Mouse (Mus musculus) brown adipose tissue, adult 24 weeks (tissue): Measurements from ENCODE around the gene Fos. TPM values are rescaled to one million over a fixed set of nuclear protein-coding genes. Genes with fewer than 3 reads are reported as not detected.
A peak's percentile ranks its signal among the peaks of the same experiment; 100 is the strongest.

Experiments used
- H3K27ac ChIP-seq: fragments of 200-500 bp; replicated peaks from 2 replicates; pipeline ENCODE4 v1.5.1; 2012; ENCODE audit warnings: low read depth, mild to moderate bottlenecking, low read length
- H3K4me1 ChIP-seq: fragments of 200-500 bp; 2 replicates; pipeline ENCODE4 v1.6.1; 2012; ENCODE audit warnings: low read length, mixed read lengths; ENCODE audit not compliant: control insufficient read depth, insufficient read depth, insufficient read length
- H3K4me3 ChIP-seq: fragments of 200-500 bp; 2 replicates; pipeline ENCODE4 v1.5.1; 2012; ENCODE audit warnings: low read depth, mild to moderate bottlenecking, low read length, moderate library complexity; ENCODE audit not compliant: insufficient read depth
- polyA plus RNA-seq: library from polyadenylated mRNA; stranded (reverse); fragments of >200 nt; gene quantifications from 2 replicates; pipeline ENCODE4 v1.2.4, GENCODE M21; 2012; ENCODE audit not compliant: missing spikeins, insufficient read depth, insufficient read length

Fos gene
- 10.7 and 154 TPM in 2 replicates for polyA plus RNA-seq

GRCm38 (mm10) chr12:85473481-85474297 lies at the start of gene Fos:
Gene Fos (plus strand): TSS chr12:85473890.
- H3K4me3 ChIP-seq, result peak within 1 kb of the TSS; percentile 91
- H3K27ac ChIP-seq, result peak within 1 kb of the TSS; percentile 100
- 0 out of 2 replicates have a peak, but pooled peaks cover 3% of the 10 kb centered on the region for H3K4me1 ChIP-seq

GRCm38 (mm10) chr12:85425721-85426120 lies 48.0 kb upstream of the Fos start:
- Histone ChIP-seq H3K4me1 (peaks cover 7% of the 10 kb centered on the region), H3K4me3 (no peak overlapping the region), H3K27ac (no peak overlapping the region)

GRCm38 (mm10) chr12:85426126-85426525 lies 47.6 kb upstream of the Fos start:
- Histone ChIP-seq H3K4me1 (peaks cover 7% of the 10 kb centered on the region), H3K4me3 (no peak overlapping the region), H3K27ac (no peak overlapping the region)

- Histone ChIP-seq H3K4me1 (peaks cover 7% of the 10 kb centered on the region), H3K4me3 (no peak overlapping the region), H3K27ac (no peak overlapping the region)
These were observed 45.9 kb upstream of the Fos start for GRCm38 (mm10) chr12:85427802-85428201.

GRCm38 (mm10) chr12:85429999-85430398 lies 43.7 kb upstream of the Fos start:
- Histone ChIP-seq H3K27ac (no peak overlapping the region), H3K4me3 (no peak overlapping the region), H3K4me1 (peaks cover 3% of the 10 kb centered on the region; the same call in 1 of the 2 replicates)

GRCm38 (mm10) chr12:85430434-85430833 lies 43.3 kb upstream of the Fos start:
- H3K4me1 ChIP-seq, result peaks cover 3% of the 10 kb centered on the region; the same call in 1 of the 2 replicates
- no peak overlapping the region for H3K27ac ChIP-seq
- no peak overlapping the region for H3K4me3 ChIP-seq

GRCm38 (mm10) chr12:85433850-85434249 lies 39.8 kb upstream of the Fos start:
- H3K27ac ChIP-seq, result no peak overlapping the region
- peaks cover 6% of the 10 kb centered on the region; the same call in 1 of the 2 replicates for H3K4me1 ChIP-seq
- H3K4me3 ChIP-seq, result no peak overlapping the region

- Histone ChIP-seq H3K4me1 (peaks cover 6% of the 10 kb centered on the region; the same call in 1 of the 2 replicates), H3K4me3 (no peak overlapping the region), H3K27ac (no peak overlapping the region)
These were observed 39.2 kb upstream of the Fos start for GRCm38 (mm10) chr12:85434526-85434925.

GRCm38 (mm10) chr12:85436021-85436621 lies 37.6 kb upstream of the Fos start:
- Histone ChIP-seq H3K27ac (no peak overlapping the region), H3K4me1 (peaks cover 6% of the 10 kb centered on the region; the same call in 1 of the 2 replicates), H3K4me3 (no peak overlapping the region)

GRCm38 (mm10) chr12:85437172-85437876 lies 36.4 kb upstream of the Fos start:
- H3K4me1 ChIP-seq, result peaks cover 6% of the 10 kb centered on the region; the same call in 1 of the 2 replicates
- H3K27ac ChIP-seq, result peak overlapping the region; percentile 72
- peak overlapping the region; percentile 9; the same call in 1 of the 2 replicates for H3K4me3 ChIP-seq

GRCm38 (mm10) chr12:85443456-85443855 lies 30.2 kb upstream of the Fos start:
- Histone ChIP-seq H3K4me3 (no peak overlapping the region), H3K27ac (no peak overlapping the region), H3K4me1 (no peaks in the 10 kb centered on the region; the same call in 1 of the 2 replicates)

GRCm38 (mm10) chr12:85444646-85445045 lies 29.0 kb upstream of the Fos start:
- Histone ChIP-seq H3K27ac (peak overlapping the region; percentile 63; the same call in 1 of the 2 replicates), H3K4me1 (no peaks in the 10 kb centered on the region; the same call in 1 of the 2 replicates), H3K4me3 (peak overlapping the region; percentile 11; the same call in 1 of the 2 replicates)

GRCm38 (mm10) chr12:85447009-85447408 lies 26.7 kb upstream of the Fos start:
- Histone ChIP-seq H3K4me3 (no peak overlapping the region), H3K4me1 (peaks cover 3% of the 10 kb centered on the region), H3K27ac (no peak overlapping the region)

GRCm38 (mm10) chr12:85447490-85447889 lies 26.2 kb upstream of the Fos start:
- Histone ChIP-seq H3K27ac (no peak overlapping the region), H3K4me1 (peaks cover 6% of the 10 kb centered on the region), H3K4me3 (no peak overlapping the region)

- Histone ChIP-seq H3K4me1 (peaks cover 6% of the 10 kb centered on the region), H3K4me3 (no peak overlapping the region), H3K27ac (no peak overlapping the region)
These were observed 24.2 kb upstream of the Fos start for GRCm38 (mm10) chr12:85449478-85449877.
